Mouse (Mus musculus): Measurements from ENCODE around the gene Bclaf1.

GRCm38 (mm10) chr10:20345736-20346135 lies 33.5 kb downstream of the Bclaf1 start:
- TF ChIP-seq MAX (IDR thresholded peaks at IDR 0.05) (no peak), CTCF (IDR thresholded peaks at IDR 0.05; ENCODE audit: control insufficient read depth, insufficient read depth, insufficient read length) (no peak), USF1 (IDR thresholded peaks at IDR 0.05; ENCODE audit: low read depth) (no peak)

Data from C2C12 (cell line).